Mouse (Mus musculus) limb, embryonic 11.5 days (tissue): Measurements from ENCODE around the gene Atp1b4. TPM values are rescaled to one million over a fixed set of nuclear protein-coding genes. Genes with fewer than 3 reads are reported as not detected.
"Not testable (repeated sequence)": the region's sequence is repeated elsewhere in the genome, so short reads cannot be mapped to it uniquely, and the experiment has no call there.

Source experiments
- ATAC-seq: fragments of 200-750 bp; cut with Nextera tagmentation; 2 replicates; pipeline ENCODE4 v1.8.0; 2017; ENCODE audit warnings: low read depth; ENCODE audit not compliant: insufficient number of reproducible peaks, low FRiP score, low TSS enrichment
- DNase-seq: peaks from one replicate; pipeline ENCODE4 v3.0.0-alpha.2; 2015; ENCODE audit warnings: low spot score
- H3K27ac ChIP-seq: fragments of 300-500 bp; sonication (generic); replicated peaks from 2 replicates; pipeline ENCODE4 v1.5.1; 2014; ENCODE audit warnings: low read depth, mild to moderate bottlenecking, low read length
- H3K27me3 ChIP-seq: fragments of 300-500 bp; sonication (generic); 2 replicates; pipeline ENCODE4 v1.6.1; 2014; ENCODE audit warnings: mild to moderate bottlenecking, low read length, mixed read lengths; ENCODE audit not compliant: control insufficient read depth, insufficient read depth
- H3K36me3 ChIP-seq: fragments of 300-500 bp; sonication (generic); 2 replicates; pipeline ENCODE4 v1.6.1; 2014; ENCODE audit warnings: mild to moderate bottlenecking, low read length, moderate library complexity, mixed read lengths; ENCODE audit not compliant: control insufficient read depth, insufficient read depth
- H3K4me1 ChIP-seq: fragments of 300-500 bp; sonication (generic); 2 replicates; pipeline ENCODE4 v1.6.1; 2014; ENCODE audit warnings: low read length, mixed read lengths; ENCODE audit not compliant: control insufficient read depth, insufficient read depth
- H3K4me2 ChIP-seq: fragments of 300-500 bp; sonication (generic); 2 replicates; pipeline ENCODE4 v1.6.1; 2014; ENCODE audit warnings: low read depth, mild to moderate bottlenecking, moderate library complexity; ENCODE audit not compliant: severe bottlenecking
- H3K4me3 ChIP-seq: fragments of 300-500 bp; sonication (generic); 2 replicates; pipeline ENCODE4 v1.5.1; 2014; ENCODE audit warnings: low read depth, low read length
- H3K9ac ChIP-seq: fragments of 300-500 bp; sonication (generic); 2 replicates; pipeline ENCODE4 v1.6.1; 2014; ENCODE audit warnings: mild to moderate bottlenecking, low read length
- H3K9me3 ChIP-seq: fragments of 300-500 bp; sonication (generic); 2 replicates; pipeline ENCODE4 v1.6.1; 2016; ENCODE audit warnings: low read length; ENCODE audit not compliant: control insufficient read depth
- WGBS: fragments of 180-500 bp; shearing (Covaris S2); extraction: QIAGEN DNeasy Blood & Tissue Kit; methylation state at CpG from one replicate; pipeline ENCODE4 v1.1.7; 2014; 5-methylcytosine and 5-hydroxymethylcytosine counted together
- polyA plus RNA-seq: library from polyadenylated mRNA; unstranded; fragments of >200 nt; fragmentation: Nextera tagmentation; extraction: Ambion mirVana; gene quantifications from 2 replicates; pipeline ENCODE4 v1.2.1, GENCODE M21; 2014

The Atp1b4 gene
- polyA plus RNA-seq, 1 experiment from 2014 or later, result not detected

DNA sequence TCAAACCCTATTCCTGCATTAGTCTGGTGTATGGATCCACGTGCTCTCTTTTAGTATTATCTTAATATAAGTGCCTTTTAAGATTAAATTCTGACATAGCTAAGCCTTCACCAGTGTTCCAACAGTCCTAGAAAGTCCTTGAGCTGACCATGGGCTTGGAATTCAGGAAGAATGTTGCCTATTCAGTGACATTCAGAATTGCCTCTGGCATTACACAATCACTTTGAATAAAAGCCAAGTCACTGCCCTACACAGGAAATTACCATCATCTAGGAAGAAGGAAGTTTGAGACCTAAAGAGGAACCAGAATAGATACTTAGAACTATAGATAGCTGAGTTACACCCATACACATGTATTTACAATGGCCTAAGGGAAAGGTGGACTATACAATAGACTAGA is 48.6 kb downstream of the Atp1b4 start:
- not testable (repeated sequence) for H3K9me3 ChIP-seq, H3K36me3 ChIP-seq, H3K4me2 ChIP-seq, H3K27ac ChIP-seq, H3K4me1 ChIP-seq, H3K27me3 ChIP-seq, H3K9ac ChIP-seq, DNase-seq, ATAC-seq, H3K4me3 ChIP-seq
- 68% methylated on average over 1 of the region's 1 CpGs for WGBS

DNA sequence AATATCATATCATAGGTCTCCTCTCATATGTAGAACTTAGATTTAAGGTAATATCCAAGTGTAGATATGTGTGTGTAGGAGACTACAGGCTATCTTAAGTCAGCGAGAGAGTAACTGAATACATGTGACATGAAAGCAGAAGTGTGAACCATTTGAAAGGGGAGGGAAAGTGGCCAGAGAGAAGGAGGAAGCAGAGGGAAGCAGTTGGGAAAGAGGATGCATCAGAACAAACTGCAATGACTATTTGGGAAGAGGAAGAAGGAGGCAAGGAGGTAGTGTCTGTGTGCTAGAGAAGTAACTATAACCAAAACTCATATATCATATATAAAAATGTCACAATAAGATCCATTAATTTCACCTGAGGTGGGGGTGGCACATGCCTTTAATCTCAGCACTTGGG is 57.2 kb downstream of the Atp1b4 start:
- not testable (repeated sequence) for H3K9ac ChIP-seq, H3K36me3 ChIP-seq, ATAC-seq, H3K27me3 ChIP-seq, H3K4me1 ChIP-seq, H3K9me3 ChIP-seq, DNase-seq, H3K4me3 ChIP-seq, H3K27ac ChIP-seq, H3K4me2 ChIP-seq
- 89% methylated on average over 1 of the region's 1 CpGs for WGBS

Other genes starting within 250 kb of the Atp1b4 start
- not detected in 2 replicates for gene Rhox10, start 249.7 kb upstream of the Atp1b4 start, polyA plus RNA-seq
- not detected in 2 replicates for gene Rhox11, start 231.0 kb upstream of the Atp1b4 start, polyA plus RNA-seq
- gene Rhox12, start 205.3 kb upstream of the Atp1b4 start, polyA plus RNA-seq, result not detected in 2 replicates
- gene Rhox13, start 195.0 kb upstream of the Atp1b4 start, polyA plus RNA-seq, result not detected in 2 replicates
- gene Zbtb33, start 126.4 kb upstream of the Atp1b4 start, polyA plus RNA-seq, result 6.2 and 7.3 TPM in 2 replicates
- gene Tmem255a, start 63.7 kb upstream of the Atp1b4 start, polyA plus RNA-seq, result 30.4 and 31.0 TPM in 2 replicates
- 88.4 and 89.2 TPM in 2 replicates for gene Lamp2, start 140.3 kb downstream of the Atp1b4 start, polyA plus RNA-seq